24 mouse cellular contexts compared by ENCODE assay signal in the genomic region with DNA sequence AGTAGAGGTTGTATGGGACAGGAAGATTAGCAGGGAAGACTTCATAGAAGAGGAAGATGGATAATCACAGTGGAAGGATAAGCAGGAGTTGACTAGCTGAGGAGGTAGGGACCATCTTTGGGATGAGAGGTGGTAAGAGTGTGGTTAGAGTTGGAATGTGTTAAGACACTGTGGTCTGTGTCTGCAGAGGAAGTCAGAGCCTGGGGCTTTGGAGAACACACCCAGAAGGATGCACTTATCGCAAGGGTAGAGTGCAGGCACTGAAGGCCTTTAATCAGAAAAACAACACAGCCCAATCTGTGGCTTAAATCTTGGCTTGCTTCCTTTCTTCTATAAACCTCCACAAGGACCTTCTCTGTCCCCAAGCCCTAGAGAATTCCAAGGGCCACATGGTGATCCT. TPM values are rescaled to one million over a fixed set of nuclear protein-coding genes. Genes with fewer than 3 reads are reported as not detected.
DNase-seq lines count a peak whose midpoint lies in the region; ATAC-seq and TF ChIP-seq lines count a peak whose summit lies in the region.
"Had no signal": no experiment of that assay in that cellular context is flagged by ENCODE, and none has a peak within 500 bp of the region (broad histone marks: within the 10 kb centered on the region; RNA-seq: fewer than 3 reads in every experiment).

No protein-coding gene starts in this region.

- no peaks in the 10 kb centered on the region for H3K36me3 ChIP-seq in heart, postnatal 0 days (replicated peaks; ENCODE audit: control insufficient read depth, insufficient read depth, low read length)
- H3K36me3 ChIP-seq in heart, embryonic 12.5 days: no peaks in the 10 kb centered on the region
- H3K36me3 ChIP-seq in lung, embryonic 15.5 days: no peaks in the 10 kb centered on the region
- H3K36me3 ChIP-seq: embryonic facial prominence, embryonic 12.5 days; forebrain, embryonic 12.5 days; hindbrain, embryonic 13.5 days; limb, embryonic 15.5 days; midbrain, embryonic 15.5 days; neural tube, embryonic 13.5 days had no signal

- H3K9me3 ChIP-seq in heart, postnatal 0 days (replicated peaks; ENCODE audit: control insufficient read depth, low read length): no peaks in the 10 kb centered on the region
- H3K9me3 ChIP-seq in heart, embryonic 12.5 days (replicated peaks): no peaks in the 10 kb centered on the region
- no peaks in the 10 kb centered on the region for H3K9me3 ChIP-seq in lung, embryonic 15.5 days
- H3K9me3 ChIP-seq: embryonic facial prominence, embryonic 12.5 days; forebrain, embryonic 12.5 days; hindbrain, embryonic 13.5 days; limb, embryonic 15.5 days; midbrain, embryonic 15.5 days; neural tube, embryonic 13.5 days had no signal

- no peak for DNase-seq in gastrocnemius, adult 2 months
- no peak for DNase-seq in gastrocnemius, postnatal 14 days
- no peak for DNase-seq in heart, postnatal 0 days (ENCODE audit: low spot score)
- no peak for DNase-seq in lung, postnatal 10 days
- DNase-seq: adrenal gland, adult 8-10 months; cerebellum, adult 18-20 months; cerebellum, postnatal 14 days; kidney, adult 9 months; layer of hippocampus, adult 9-11 months; retina, postnatal 1 day; thymus, postnatal 25 days had no signal

- TF ChIP-seq CTCF in gastrocnemius, adult 2 months (IDR thresholded peaks at IDR 0.05): no peak
- no peak for TF ChIP-seq CTCF in heart, postnatal 0 days (IDR thresholded peaks at IDR 0.05; ENCODE audit: low read depth)

- no peak overlapping the region for H3K4me2 ChIP-seq in heart, postnatal 0 days (ENCODE audit: low read depth, low read length)
- H3K4me2 ChIP-seq in heart, embryonic 12.5 days: no peak overlapping the region
- no peak overlapping the region for H3K4me2 ChIP-seq in lung, embryonic 15.5 days
- H3K4me2 ChIP-seq: embryonic facial prominence, embryonic 12.5 days; forebrain, embryonic 12.5 days; hindbrain, embryonic 13.5 days; limb, embryonic 15.5 days; lung, embryonic 14.5 days; midbrain, embryonic 15.5 days; neural tube, embryonic 13.5 days had no signal

- TF ChIP-seq EP300 in heart, postnatal 0 days (IDR thresholded peaks at IDR 0.05; ENCODE audit: low read depth): no peak

- H3K4me3 ChIP-seq in gastrocnemius, adult 2 months: no peak overlapping the region
- H3K4me3 ChIP-seq in heart, postnatal 0 days (ENCODE audit: low read depth, low read length): no peak overlapping the region
- no peak overlapping the region for H3K4me3 ChIP-seq in heart, embryonic 12.5 days
- no peak overlapping the region for H3K4me3 ChIP-seq in lung, embryonic 15.5 days
- H3K4me3 ChIP-seq: embryonic facial prominence, embryonic 12.5 days; forebrain, embryonic 12.5 days; hindbrain, embryonic 13.5 days; limb, embryonic 15.5 days; midbrain, embryonic 15.5 days; myocyte; neural tube, embryonic 13.5 days had no signal

- ATAC-seq in heart, postnatal 0 days (ENCODE audit: insufficient read depth, low read depth): no peak
- no peak for ATAC-seq in heart, embryonic 12.5 days (ENCODE audit: insufficient number of reproducible peaks, low FRiP score)
- no peak for ATAC-seq in lung, embryonic 15.5 days (ENCODE audit: borderline replicate concordance, extremely low read depth, low FRiP score, low TSS enrichment)
- ATAC-seq in granulocyte monocyte progenitor cell, adult 5-6 weeks (replicated peaks; ENCODE audit: poor library complexity, severe bottlenecking): peak; percentile 57
- ATAC-seq: activated CD4-positive, CD25-positive, alpha-beta regulatory T cell, adult 4 months; midbrain, embryonic 15.5 days had no signal

- 44% methylated on average over 1 of the region's 1 CpGs for WGBS in heart, postnatal 0 days
- WGBS in heart, embryonic 12.5 days: 51% methylated on average over 1 of the region's 1 CpGs
- 87% methylated on average over 1 of the region's 1 CpGs for WGBS in lung, embryonic 15.5 days

- peak overlapping the region; percentile 20; the same call in 1 of the 2 replicates for H3K27ac ChIP-seq in gastrocnemius, adult 2 months
- peak overlapping the region; percentile 53 for H3K27ac ChIP-seq in heart, postnatal 0 days (ENCODE audit: low read depth)
- H3K27ac ChIP-seq in heart, embryonic 12.5 days (ENCODE audit: poor library complexity, severe bottlenecking): no peak overlapping the region
- peak overlapping the region; percentile 66 for H3K27ac ChIP-seq in lung, embryonic 15.5 days
- H3K27ac ChIP-seq: embryonic facial prominence, embryonic 12.5 days; forebrain, embryonic 12.5 days; hindbrain, embryonic 13.5 days; limb, embryonic 15.5 days; liver, embryonic 14.5 days; midbrain, embryonic 15.5 days; neural tube, embryonic 13.5 days had no signal

- no peak overlapping the region for H3K9ac ChIP-seq in heart, postnatal 0 days (replicated peaks; ENCODE audit: low read depth, low read length)
- no peak overlapping the region for H3K9ac ChIP-seq in heart, embryonic 12.5 days
- no peak overlapping the region for H3K9ac ChIP-seq in lung, embryonic 15.5 days
- H3K9ac ChIP-seq: embryonic facial prominence, embryonic 12.5 days; forebrain, embryonic 12.5 days; hindbrain, embryonic 13.5 days; limb, embryonic 15.5 days; liver, embryonic 14.5 days; lung, embryonic 14.5 days; midbrain, embryonic 15.5 days; neural tube, embryonic 13.5 days had no signal

- intact Hi-C loops in gastrocnemius, adult 2 months (cut with DNase I): no loop called here
- intact Hi-C loops in gastrocnemius, postnatal 14 days (cut with DNase I; ENCODE audit: low total_unique reads): no loop called here

- 0 out of 2 replicates have a peak, but pooled peaks cover 4% of the 10 kb centered on the region for H3K4me1 ChIP-seq in heart, postnatal 0 days (ENCODE audit: control insufficient read depth, insufficient read depth)
- H3K4me1 ChIP-seq in heart, embryonic 12.5 days (replicated peaks): peaks cover 3% of the 10 kb centered on the region; the same call in 1 of the 2 replicates
- H3K4me1 ChIP-seq in lung, embryonic 15.5 days: peaks cover 25% of the 10 kb centered on the region
- H3K4me1 ChIP-seq: hindbrain, embryonic 13.5 days; limb, embryonic 15.5 days; midbrain, embryonic 15.5 days; neural tube, embryonic 13.5 days had no signal

- H3K27me3 ChIP-seq in heart, postnatal 0 days (ENCODE audit: control insufficient read depth, insufficient read depth, low read length): no peaks in the 10 kb centered on the region
- no peaks in the 10 kb centered on the region for H3K27me3 ChIP-seq in heart, embryonic 12.5 days (replicated peaks)
- no peaks in the 10 kb centered on the region for H3K27me3 ChIP-seq in lung, embryonic 15.5 days
- H3K27me3 ChIP-seq: embryonic facial prominence, embryonic 12.5 days; forebrain, embryonic 12.5 days; hindbrain, embryonic 13.5 days; limb, embryonic 15.5 days; midbrain, embryonic 15.5 days; neural tube, embryonic 13.5 days had no signal

RNA-seq across cellular contexts. Expression of gene Lrrc55, which starts 28.7 kb away (rescaled TPM):
- total RNA-seq in gastrocnemius, adult 2 months (2021): 1 to 10 TPM in 1 of 2 experiments, under 1 TPM in 1; 0.56 to 1.1 TPM
- total RNA-seq in gastrocnemius, postnatal 14 days (2021): 1 to 10 TPM; 3.9 to 7.3 TPM
- 0.35 and 0.38 TPM in 2 replicates for total RNA-seq in heart, postnatal 0 days (2014; rRNA removed; ENCODE audit: low replicate concordance)
- 0.40 and 0.52 TPM in 2 replicates for polyA plus RNA-seq in heart, postnatal 0 days (2015; fragmentation: Nextera tagmentation; extraction: Ambion mirVana)
- polyA plus RNA-seq in heart, embryonic 12.5 days (2016; fragmentation: Nextera tagmentation; extraction: Ambion mirVana): 0.18 and 0.22 TPM in 2 replicates
- 0.29 and 0.35 TPM in 2 replicates for polyA plus RNA-seq in lung, embryonic 15.5 days (2015; fragmentation: Nextera tagmentation; extraction: Ambion mirVana)
- total RNA-seq in granulocyte monocyte progenitor cell, adult 5-6 weeks (2014; fragmentation: Nextera tagmentation): not detected in 2 replicates
- not detected in 2 replicates for total RNA-seq in granulocyte monocyte progenitor cell, adult 5-6 weeks (2017)
- polyA plus RNA-seq: activated CD4-positive, CD25-positive, alpha-beta regulatory T cell, adult 4 months had no signal

RNA-seq across cellular contexts. Expression of gene Aplnr, which starts 32.3 kb away (rescaled TPM):
- 1 to 10 TPM; 2.5 to 5.6 TPM for total RNA-seq in gastrocnemius, adult 2 months (2021)
- 10 to 100 TPM; 61.0 to 74.0 TPM for total RNA-seq in gastrocnemius, postnatal 14 days (2021)
- total RNA-seq in heart, postnatal 0 days (2014; rRNA removed; ENCODE audit: low replicate concordance): 39.5 and 47.7 TPM in 2 replicates
- 54.0 and 59.0 TPM in 2 replicates for polyA plus RNA-seq in heart, postnatal 0 days (2015; fragmentation: Nextera tagmentation; extraction: Ambion mirVana)
- polyA plus RNA-seq in heart, embryonic 12.5 days (2016; fragmentation: Nextera tagmentation; extraction: Ambion mirVana): 8.5 and 8.6 TPM in 2 replicates
- 181 and 184 TPM in 2 replicates for polyA plus RNA-seq in lung, embryonic 15.5 days (2015; fragmentation: Nextera tagmentation; extraction: Ambion mirVana)
- 0.41 TPM in 1 of 2 replicates, not detected in the other for total RNA-seq in granulocyte monocyte progenitor cell, adult 5-6 weeks (2014; fragmentation: Nextera tagmentation)
- not detected in 2 replicates for total RNA-seq in granulocyte monocyte progenitor cell, adult 5-6 weeks (2017)
- polyA plus RNA-seq: activated CD4-positive, CD25-positive, alpha-beta regulatory T cell, adult 4 months had no signal
